Mouse (Mus musculus) lung, adult 2 months (tissue): Measurements from ENCODE around the gene Rps24.

ENCODE experiments used
- CTCF ChIP-seq: fragments of 200-500 bp; IDR thresholded peaks from 2 replicates; pipeline ENCODE4 v1.5.1; 2011; ENCODE audit warnings: mild to moderate bottlenecking, low read length, control low read depth; ENCODE audit not compliant: insufficient read depth
- POLR2A ChIP-seq: fragments of 200-500 bp; IDR thresholded peaks from 2 replicates; pipeline ENCODE4 v1.6.1; 2011; ENCODE audit warnings: low read depth, mild to moderate bottlenecking, control low read depth, low read length, borderline replicate concordance; ENCODE audit errors: extremely low read depth

DNA sequence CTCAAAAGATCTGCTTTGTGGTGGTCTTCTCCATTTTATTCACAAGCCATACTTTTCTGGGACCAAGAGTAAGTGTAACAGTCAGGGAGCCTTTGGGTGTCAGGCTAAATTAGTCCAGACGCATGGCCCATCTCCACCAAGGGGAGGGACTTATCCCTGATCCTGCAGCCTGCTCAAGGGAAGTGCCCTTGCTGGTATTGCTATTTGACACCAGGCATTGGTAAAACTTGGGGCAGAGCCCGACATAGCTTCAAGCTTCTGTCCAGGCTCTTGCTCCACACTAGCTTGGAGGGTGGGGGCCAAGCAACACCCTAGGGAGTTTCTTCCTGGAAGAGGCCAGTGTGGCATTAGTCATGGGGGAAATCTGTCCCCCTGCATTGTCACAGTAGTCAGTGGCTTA, 23.8 kb downstream of the Rps24 start:
- TF ChIP-seq POLR2A = no peak
- no peak for TF ChIP-seq CTCF
